ENCODE assay signal across 13 mouse cellular contexts in genomic region chr17:78989015-78989414, GRCm38 (mm10). TPM values are rescaled to one million over a fixed set of nuclear protein-coding genes. Genes with fewer than 3 reads are reported as not detected.
DNase-seq lines count a peak whose midpoint lies in the region; ATAC-seq and TF ChIP-seq lines count a peak whose summit lies in the region.
"Had no signal": no experiment of that assay in that cellular context is flagged by ENCODE, and none has a peak within 500 bp of the region (broad histone marks: within the 10 kb centered on the region; RNA-seq: fewer than 3 reads in every experiment).

No protein-coding gene starts in this region.

- WGBS in kidney, adult 2 months: 53% methylated on average over 8 of the region's 8 CpGs

- H3K27me3 ChIP-seq in kidney, adult 2 months (replicated peaks; ENCODE audit: control insufficient read depth, insufficient read depth, low read length): no peaks in the 10 kb centered on the region
- H3K27me3 ChIP-seq: stomach, embryonic 15.5 days had no signal

- no peak overlapping the region for H3K4me3 ChIP-seq in kidney, adult 2 months (ENCODE audit: insufficient read depth, low read depth, low read length)
- H3K4me3 ChIP-seq: stomach, embryonic 15.5 days had no signal

- peak; percentile 55 for DNase-seq in kidney, adult 2 months
- DNase-seq in kidney, postnatal 4 days: no peak
- DNase-seq in cerebellum, postnatal 10 days: no peak
- DNase-seq in testis, postnatal 14 days (ENCODE audit: low spot score): no peak
- DNase-seq: adrenal gland, adult 8-10 months; cerebellum, postnatal 25 days; heart, postnatal 36 days; thymus, postnatal 36 days had no signal

- peak; percentile 54 for ATAC-seq in CD4-positive, CD25-positive, alpha-beta regulatory T cell, adult 4 months
- peak; percentile 30; the same call in 1 of the 2 replicates for ATAC-seq in granulocyte monocyte progenitor cell, adult 5-6 weeks (replicated peaks; ENCODE audit: poor library complexity, severe bottlenecking)
- peak; percentile 60 for ATAC-seq in megakaryocyte, adult 5-6 weeks (ENCODE audit: poor library complexity, severe bottlenecking)

- TF ChIP-seq POLR2A in kidney, adult 2 months (IDR thresholded peaks at IDR 0.05; ENCODE audit: low read depth, low read length): no peak

- no peak overlapping the region for H3K27ac ChIP-seq in kidney, adult 2 months (ENCODE audit: insufficient read depth, low read depth, low read length)
- H3K27ac ChIP-seq: macrophage; stomach, embryonic 15.5 days had no signal

- no peaks in the 10 kb centered on the region for H3K36me3 ChIP-seq in kidney, adult 2 months (ENCODE audit: control insufficient read depth, insufficient read depth, low read length)
- H3K36me3 ChIP-seq: stomach, embryonic 15.5 days had no signal

- TF ChIP-seq CTCF in kidney, adult 2 months (conservative IDR thresholded peaks at IDR 0.05; ENCODE audit: insufficient read depth, insufficient read length, low read depth, low read length): no peak

- peaks cover 13% of the 10 kb centered on the region for H3K4me1 ChIP-seq in kidney, adult 2 months (ENCODE audit: control insufficient read depth, insufficient read depth, low read length)
- H3K4me1 ChIP-seq: stomach, embryonic 15.5 days had no signal

RNA-seq across cellular contexts. Expression of gene Prkd3, which starts 31.6 kb away (rescaled TPM):
- 9.4 and 10.3 TPM in 2 replicates for polyA plus RNA-seq in kidney, adult 2 months (2012; rRNA removed)
- 10 to 100 TPM in 1 of 2 experiments, 1 to 10 TPM in 1; 8.1 to 11.4 TPM for polyA plus RNA-seq in CD4-positive, CD25-positive, alpha-beta regulatory T cell, adult 4 months (2017; shearing (Covaris generic))
- 44.2 and 52.7 TPM in 2 replicates for total RNA-seq in granulocyte monocyte progenitor cell, adult 5-6 weeks (2014; fragmentation: Nextera tagmentation)
- total RNA-seq in granulocyte monocyte progenitor cell, adult 5-6 weeks (2017): 49.8 and 51.1 TPM in 2 replicates
- 75.6 and 77.9 TPM in 2 replicates for total RNA-seq in megakaryocyte, adult 5-6 weeks (2015)
- total RNA-seq in megakaryocyte, adult 5-6 weeks (2017): 79.1 and 83.0 TPM in 2 replicates

RNA-seq across cellular contexts. Expression of gene Ndufaf7, which starts 52.1 kb away (rescaled TPM):
- polyA plus RNA-seq in kidney, adult 2 months (2012; rRNA removed): 16.7 and 20.8 TPM in 2 replicates
- 10 to 100 TPM; 57.6 to 60.1 TPM for polyA plus RNA-seq in CD4-positive, CD25-positive, alpha-beta regulatory T cell, adult 4 months (2017; shearing (Covaris generic))
- total RNA-seq in granulocyte monocyte progenitor cell, adult 5-6 weeks (2014; fragmentation: Nextera tagmentation): 47.9 and 49.7 TPM in 2 replicates
- total RNA-seq in granulocyte monocyte progenitor cell, adult 5-6 weeks (2017): 25.9 and 34.5 TPM in 2 replicates
- 61.6 and 64.7 TPM in 2 replicates for total RNA-seq in megakaryocyte, adult 5-6 weeks (2015)
- total RNA-seq in megakaryocyte, adult 5-6 weeks (2017): 40.6 and 54.7 TPM in 2 replicates

RNA-seq across cellular contexts. Expression of gene Cebpz, which starts 52.1 kb away (rescaled TPM):
- polyA plus RNA-seq in kidney, adult 2 months (2012; rRNA removed): 3.1 and 6.8 TPM in 2 replicates
- 10 to 100 TPM; 51.9 to 81.0 TPM for polyA plus RNA-seq in CD4-positive, CD25-positive, alpha-beta regulatory T cell, adult 4 months (2017; shearing (Covaris generic))
- 61.6 and 62.4 TPM in 2 replicates for total RNA-seq in granulocyte monocyte progenitor cell, adult 5-6 weeks (2014; fragmentation: Nextera tagmentation)
- 124 and 206 TPM in 2 replicates for total RNA-seq in granulocyte monocyte progenitor cell, adult 5-6 weeks (2017)
- total RNA-seq in megakaryocyte, adult 5-6 weeks (2015): 32.9 and 40.2 TPM in 2 replicates
- total RNA-seq in megakaryocyte, adult 5-6 weeks (2017): 101 and 115 TPM in 2 replicates
